9 mouse cellular contexts compared by ENCODE assay signal in the genomic region with DNA sequence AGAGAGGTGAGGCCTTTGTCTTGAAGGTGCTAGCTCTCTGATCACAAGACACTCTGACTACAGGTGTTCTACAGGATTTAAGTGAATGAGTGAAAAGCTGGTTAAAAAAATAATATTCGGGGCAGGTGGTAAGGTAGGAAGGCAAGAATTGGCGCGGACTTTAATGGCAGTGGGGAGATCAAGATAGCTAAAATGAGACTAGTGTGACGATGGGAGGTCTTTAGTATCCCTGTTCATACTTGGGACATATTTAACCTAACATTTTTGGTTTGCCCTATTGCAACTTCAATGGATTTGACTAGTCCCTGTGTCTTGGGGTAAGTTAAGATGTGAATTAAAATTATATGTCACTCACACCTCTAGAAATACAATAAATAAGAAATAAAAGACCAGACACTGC. TPM values are rescaled to one million over a fixed set of nuclear protein-coding genes. Genes with fewer than 3 reads are reported as not detected.
A peak's percentile ranks its signal among the peaks of the same experiment; 100 is the strongest.
DNase-seq lines count a peak whose midpoint lies in the region; ATAC-seq lines count a peak whose summit lies in the region.
"Had no signal": no experiment of that assay in that cellular context is flagged by ENCODE, and none has a peak within 500 bp of the region (broad histone marks: within the 10 kb centered on the region; RNA-seq: fewer than 3 reads in every experiment).

No protein-coding gene starts in this region.

- H3K9me3 ChIP-seq in kidney, embryonic 15.5 days (replicated peaks) = no peaks in the 10 kb centered on the region
- no peaks in the 10 kb centered on the region for H3K9me3 ChIP-seq in embryonic facial prominence, embryonic 11.5 days (replicated peaks; ENCODE audit: control insufficient read depth, low read length)
- no peaks in the 10 kb centered on the region for H3K9me3 ChIP-seq in hindbrain, embryonic 14.5 days (ENCODE audit: control insufficient read depth, low read length)
- no peaks in the 10 kb centered on the region for H3K9me3 ChIP-seq in midbrain, embryonic 15.5 days

- H3K9ac ChIP-seq in kidney, embryonic 15.5 days = no peak overlapping the region
- peak overlapping the region; percentile 4; the same call in 1 of the 2 replicates for H3K9ac ChIP-seq in embryonic facial prominence, embryonic 11.5 days (replicated peaks; ENCODE audit: low read length)
- peak overlapping the region; percentile 75 for H3K9ac ChIP-seq in hindbrain, embryonic 14.5 days
- H3K9ac ChIP-seq in midbrain, embryonic 15.5 days = peak overlapping the region; percentile 44

- H3K27ac ChIP-seq in kidney, embryonic 15.5 days = no peak overlapping the region
- H3K27ac ChIP-seq in embryonic facial prominence, embryonic 11.5 days (replicated peaks; ENCODE audit: low read depth, low read length) = no peak overlapping the region
- peak overlapping the region; percentile 67 for H3K27ac ChIP-seq in hindbrain, embryonic 14.5 days
- H3K27ac ChIP-seq in midbrain, embryonic 15.5 days = peak overlapping the region; percentile 80

- H3K4me2 ChIP-seq in kidney, embryonic 15.5 days = peak overlapping the region; percentile 94
- peak overlapping the region; percentile 21 for H3K4me2 ChIP-seq in embryonic facial prominence, embryonic 11.5 days (ENCODE audit: low read depth, low read length)
- H3K4me2 ChIP-seq in hindbrain, embryonic 14.5 days (replicated peaks) = peak overlapping the region; percentile 86
- peak overlapping the region; percentile 84 for H3K4me2 ChIP-seq in midbrain, embryonic 15.5 days

- peak overlapping the region; percentile 94 for H3K4me3 ChIP-seq in kidney, embryonic 15.5 days (replicated peaks)
- H3K4me3 ChIP-seq in embryonic facial prominence, embryonic 11.5 days (ENCODE audit: low read depth, low read length) = peak overlapping the region; percentile 86
- peak overlapping the region; percentile 81 for H3K4me3 ChIP-seq in hindbrain, embryonic 14.5 days (replicated peaks; ENCODE audit: low read length)
- H3K4me3 ChIP-seq in midbrain, embryonic 15.5 days = peak overlapping the region; percentile 83

- H3K27me3 ChIP-seq in kidney, embryonic 15.5 days = no peaks in the 10 kb centered on the region
- no peaks in the 10 kb centered on the region for H3K27me3 ChIP-seq in embryonic facial prominence, embryonic 11.5 days (ENCODE audit: control insufficient read depth, insufficient read depth, low read length)
- H3K27me3 ChIP-seq in hindbrain, embryonic 14.5 days (ENCODE audit: control insufficient read depth, insufficient read depth, low read length) = no peaks in the 10 kb centered on the region
- H3K27me3 ChIP-seq in midbrain, embryonic 15.5 days (replicated peaks) = no peaks in the 10 kb centered on the region

- peaks cover 18% of the 10 kb centered on the region for H3K36me3 ChIP-seq in kidney, embryonic 15.5 days
- H3K36me3 ChIP-seq in embryonic facial prominence, embryonic 11.5 days (replicated peaks; ENCODE audit: control insufficient read depth, insufficient read depth, low read depth, low read length) = peaks cover 1% of the 10 kb centered on the region; the same call in 1 of the 2 replicates
- peaks cover 9% of the 10 kb centered on the region for H3K36me3 ChIP-seq in hindbrain, embryonic 14.5 days (replicated peaks; ENCODE audit: control insufficient read depth, insufficient read depth)
- H3K36me3 ChIP-seq in midbrain, embryonic 15.5 days (replicated peaks) = peaks cover under 1% of the 10 kb centered on the region; the same call in 1 of the 2 replicates

- ATAC-seq in kidney, embryonic 15.5 days (replicated peaks; ENCODE audit: low FRiP score) = no peak
- no peak for ATAC-seq in embryonic facial prominence, embryonic 11.5 days (replicated peaks; ENCODE audit: insufficient number of reproducible peaks, low FRiP score, low TSS enrichment, low read depth)
- no peak for ATAC-seq in hindbrain, embryonic 14.5 days (ENCODE audit: low FRiP score)
- ATAC-seq in midbrain, embryonic 15.5 days (replicated peaks) = no peak
- ATAC-seq in activated CD4-positive, CD25-positive, alpha-beta regulatory T cell, adult 4 months = no peak

- peaks cover 38% of the 10 kb centered on the region for H3K4me1 ChIP-seq in kidney, embryonic 15.5 days
- peaks cover 3% of the 10 kb centered on the region; the same call in 1 of the 2 replicates for H3K4me1 ChIP-seq in embryonic facial prominence, embryonic 11.5 days (ENCODE audit: control insufficient read depth, insufficient read depth, low read length)
- peaks cover 16% of the 10 kb centered on the region for H3K4me1 ChIP-seq in hindbrain, embryonic 14.5 days (replicated peaks; ENCODE audit: control insufficient read depth, insufficient read depth, low read length)
- H3K4me1 ChIP-seq in midbrain, embryonic 15.5 days = peaks cover 31% of the 10 kb centered on the region

- DNase-seq in kidney, adult 8-10 months = no peak
- no peak for DNase-seq in embryonic facial prominence, embryonic 11.5 days (ENCODE audit: low spot score)
- no peak for DNase-seq in hindbrain, embryonic 14.5 days (ENCODE audit: low spot score)
- DNase-seq in frontal cortex, postnatal 10 days (ENCODE audit: low spot score in 2 of 2) = no peak
- no peak for DNase-seq in adrenal gland, postnatal 4 days (ENCODE audit: low spot score in 2 of 2)

- 30% methylated on average over 4 of the region's 4 CpGs for WGBS in kidney, embryonic 15.5 days
- WGBS in embryonic facial prominence, embryonic 11.5 days = 42% methylated on average over 4 of the region's 4 CpGs
- WGBS in hindbrain, embryonic 14.5 days = 39% methylated on average over 4 of the region's 4 CpGs
- WGBS in midbrain, embryonic 15.5 days = 27% methylated on average over 4 of the region's 4 CpGs

RNA-seq across cellular contexts. Expression of a gene that starts 0.8 kb away (rescaled TPM):
- polyA plus RNA-seq in kidney, embryonic 15.5 days (2015; fragmentation: Nextera tagmentation; extraction: Ambion mirVana) = 85.7 and 93.5 TPM in 2 replicates
- polyA plus RNA-seq in embryonic facial prominence, embryonic 11.5 days (2014; fragmentation: Nextera tagmentation; extraction: Ambion mirVana) = 31.9 and 44.2 TPM in 2 replicates
- 53.8 and 59.0 TPM in 2 replicates for polyA plus RNA-seq in hindbrain, embryonic 14.5 days (2014; fragmentation: Nextera tagmentation; extraction: Ambion mirVana)
- 69.7 and 73.8 TPM in 2 replicates for polyA plus RNA-seq in midbrain, embryonic 15.5 days (2015; fragmentation: Nextera tagmentation; extraction: Ambion mirVana)
- 100 to 1,000 TPM; 107 to 117 TPM for total RNA-seq in adrenal gland, postnatal 4 days (2021)
- polyA plus RNA-seq in activated CD4-positive, CD25-positive, alpha-beta regulatory T cell, adult 4 months (2017; shearing (Covaris generic)) = 10 to 100 TPM; 33.4 to 41.8 TPM

RNA-seq across cellular contexts. Expression of a gene that starts 3.0 kb away (rescaled TPM):
- polyA plus RNA-seq in kidney, embryonic 15.5 days (2015; fragmentation: Nextera tagmentation; extraction: Ambion mirVana) = 1.2 and 1.4 TPM in 2 replicates
- polyA plus RNA-seq in embryonic facial prominence, embryonic 11.5 days (2014; fragmentation: Nextera tagmentation; extraction: Ambion mirVana) = 0.20 and 0.31 TPM in 2 replicates
- 0.70 and 0.81 TPM in 2 replicates for polyA plus RNA-seq in hindbrain, embryonic 14.5 days (2014; fragmentation: Nextera tagmentation; extraction: Ambion mirVana)
- polyA plus RNA-seq in midbrain, embryonic 15.5 days (2015; fragmentation: Nextera tagmentation; extraction: Ambion mirVana) = 0.71 and 1.2 TPM in 2 replicates
- 1 to 10 TPM; 2.0 to 2.7 TPM for total RNA-seq in adrenal gland, postnatal 4 days (2021)
- polyA plus RNA-seq in activated CD4-positive, CD25-positive, alpha-beta regulatory T cell, adult 4 months (2017; shearing (Covaris generic)) = 10 to 100 TPM; 70.0 to 70.7 TPM

RNA-seq across cellular contexts. Expression of a gene that starts 14.5 kb away (rescaled TPM):
- 0.50 and 0.82 TPM in 2 replicates for polyA plus RNA-seq in kidney, embryonic 15.5 days (2015; fragmentation: Nextera tagmentation; extraction: Ambion mirVana)
- 2.5 and 2.7 TPM in 2 replicates for polyA plus RNA-seq in embryonic facial prominence, embryonic 11.5 days (2014; fragmentation: Nextera tagmentation; extraction: Ambion mirVana)
- 46.6 and 55.9 TPM in 2 replicates for polyA plus RNA-seq in hindbrain, embryonic 14.5 days (2014; fragmentation: Nextera tagmentation; extraction: Ambion mirVana)
- 106 and 109 TPM in 2 replicates for polyA plus RNA-seq in midbrain, embryonic 15.5 days (2015; fragmentation: Nextera tagmentation; extraction: Ambion mirVana)
- total RNA-seq in adrenal gland, postnatal 4 days (2021) = 1 to 10 TPM; 3.5 to 4.2 TPM
- polyA plus RNA-seq in activated CD4-positive, CD25-positive, alpha-beta regulatory T cell, adult 4 months (2017; shearing (Covaris generic)) = 1 to 10 TPM in 1 of 2 experiments, under 1 TPM in 1; 0.44 to 1.5 TPM
- total RNA-seq: gastrocnemius, postnatal 36 days had no signal

RNA-seq across cellular contexts. Expression of a gene that starts 27.1 kb away (rescaled TPM):
- 0.89 and 1.00 TPM in 2 replicates for polyA plus RNA-seq in kidney, embryonic 15.5 days (2015; fragmentation: Nextera tagmentation; extraction: Ambion mirVana)
- polyA plus RNA-seq in embryonic facial prominence, embryonic 11.5 days (2014; fragmentation: Nextera tagmentation; extraction: Ambion mirVana) = 0.77 and 0.92 TPM in 2 replicates
- polyA plus RNA-seq in hindbrain, embryonic 14.5 days (2014; fragmentation: Nextera tagmentation; extraction: Ambion mirVana) = 1.1 and 1.2 TPM in 2 replicates
- 0.96 and 1.1 TPM in 2 replicates for polyA plus RNA-seq in midbrain, embryonic 15.5 days (2015; fragmentation: Nextera tagmentation; extraction: Ambion mirVana)
- 1 to 10 TPM in 1 of 2 experiments, under 1 TPM in 1; 0.67 to 1.2 TPM for total RNA-seq in adrenal gland, postnatal 4 days (2021)
- 10 to 100 TPM; 55.2 to 62.0 TPM for polyA plus RNA-seq in activated CD4-positive, CD25-positive, alpha-beta regulatory T cell, adult 4 months (2017; shearing (Covaris generic))

RNA-seq across cellular contexts. Expression of a gene that starts 41.5 kb away (rescaled TPM):
- polyA plus RNA-seq in kidney, embryonic 15.5 days (2015; fragmentation: Nextera tagmentation; extraction: Ambion mirVana) = 67.9 and 84.5 TPM in 2 replicates
- polyA plus RNA-seq in embryonic facial prominence, embryonic 11.5 days (2014; fragmentation: Nextera tagmentation; extraction: Ambion mirVana) = 13.1 and 16.1 TPM in 2 replicates
- polyA plus RNA-seq in hindbrain, embryonic 14.5 days (2014; fragmentation: Nextera tagmentation; extraction: Ambion mirVana) = 17.3 and 25.8 TPM in 2 replicates
- polyA plus RNA-seq in midbrain, embryonic 15.5 days (2015; fragmentation: Nextera tagmentation; extraction: Ambion mirVana) = 18.1 and 22.8 TPM in 2 replicates
- 100 to 1,000 TPM; 120 to 129 TPM for total RNA-seq in adrenal gland, postnatal 4 days (2021)
- 10 to 100 TPM; 15.2 to 16.0 TPM for polyA plus RNA-seq in activated CD4-positive, CD25-positive, alpha-beta regulatory T cell, adult 4 months (2017; shearing (Covaris generic))

Comparison
In these comparisons a context has a peak if more than half of its experiments do, and no peak if none do; other contexts are left out.
1. H3K27ac ChIP-seq: peak in hindbrain, embryonic 14.5 days (single experiment) and midbrain, embryonic 15.5 days (single experiment); none in kidney, embryonic 15.5 days (single experiment) and embryonic facial prominence, embryonic 11.5 days (single experiment).
2. H3K4me2 ChIP-seq: peak in every context shown above with its lines; median percentile 94 in kidney, embryonic 15.5 days; 86 in hindbrain, embryonic 14.5 days; 84 in midbrain, embryonic 15.5 days; 21 in embryonic facial prominence, embryonic 11.5 days.
3. RNA of a gene that starts 3.0 kb away (polyA plus RNA-seq): 70.0 to 70.7 TPM in activated CD4-positive, CD25-positive, alpha-beta regulatory T cell, adult 4 months; 1.2 to 1.4 TPM in kidney, embryonic 15.5 days, 0.71 to 1.2 TPM in midbrain, embryonic 15.5 days, 0.70 to 0.81 TPM in hindbrain, embryonic 14.5 days and 0.20 to 0.31 TPM in embryonic facial prominence, embryonic 11.5 days; every median in the first group is over 10 times any median in the second.
4. RNA of a gene that starts 14.5 kb away (polyA plus RNA-seq): 106 to 109 TPM in midbrain, embryonic 15.5 days and 46.6 to 55.9 TPM in hindbrain, embryonic 14.5 days; 2.5 to 2.7 TPM in embryonic facial prominence, embryonic 11.5 days, 0.44 to 1.5 TPM in activated CD4-positive, CD25-positive, alpha-beta regulatory T cell, adult 4 months and 0.50 to 0.82 TPM in kidney, embryonic 15.5 days; every median in the first group is over 10 times any median in the second.
5. Peak in every context shown above with its lines, with median percentiles within 50 percentile points of each other: H3K4me3 ChIP-seq.